Mouse (Mus musculus): ENCODE data around the gene Prmt2. TPM values are rescaled to one million over a fixed set of nuclear protein-coding genes. Genes with fewer than 3 reads are reported as not detected.

The Prmt2 gene
- polyA plus RNA-seq, 1 experiment from 2014 or later: 113 TPM

DNA sequence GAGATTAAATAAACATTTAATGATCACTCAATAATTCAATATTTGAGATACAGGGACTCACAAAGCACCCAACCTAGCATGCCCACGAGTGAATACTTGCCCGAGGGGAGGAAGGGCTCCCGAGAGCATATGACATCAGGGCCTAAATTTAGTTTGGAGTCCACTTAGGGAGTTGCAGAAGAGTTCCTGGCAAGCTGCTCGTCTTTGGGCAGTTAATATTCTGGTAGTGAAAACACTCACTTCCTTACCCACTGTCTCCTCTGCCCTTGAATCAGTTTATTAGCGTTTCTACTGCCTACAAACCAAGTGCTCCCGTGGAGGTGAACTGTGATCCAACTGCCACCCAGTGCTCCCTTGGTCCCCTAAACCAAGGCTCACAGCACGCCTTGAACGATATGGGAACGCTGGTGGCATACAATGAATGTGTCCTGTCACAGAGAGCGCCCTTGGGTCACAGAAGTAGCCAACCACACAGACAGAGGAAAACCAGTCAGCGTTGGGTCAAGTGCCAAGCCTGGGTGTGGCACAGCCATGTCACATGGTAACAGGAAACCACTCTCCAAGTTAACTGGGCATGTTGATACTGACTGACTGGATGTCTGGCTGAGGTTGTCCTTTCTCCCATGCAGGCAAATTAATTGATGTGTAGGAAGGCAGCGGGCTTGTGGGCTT, 20.2 kb upstream of the Prmt2 start:
- Histone ChIP-seq H3K4me3 (ENCODE audit: low read depth, low read length) (no peak overlapping the region), H3K4me2 (replicated peaks; ENCODE audit: low read depth, low read length) (no peak overlapping the region), H3K9ac (ENCODE audit: low read depth, low read length) (no peak overlapping the region), H3K9me3 (ENCODE audit: control insufficient read depth, low read length) (no peaks in the 10 kb centered on the region), H3K36me3 (ENCODE audit: control insufficient read depth, insufficient read depth, low read length) (no peaks in the 10 kb centered on the region), H3K27me3 (ENCODE audit: control insufficient read depth, insufficient read depth, low read length) (peaks cover 2% of the 10 kb centered on the region; the same call in 1 of the 2 replicates), H3K27ac (ENCODE audit: low read depth, low read length) (no peak overlapping the region), H3K4me1 (replicated peaks; ENCODE audit: control insufficient read depth, insufficient read depth, low read length) (no peaks in the 10 kb centered on the region)
- DNase-seq (ENCODE audit: low spot score): no peak
- no peak for ATAC-seq (ENCODE audit: low FRiP score)
- 86% methylated on average over 12 of the region's 12 CpGs for WGBS

DNA sequence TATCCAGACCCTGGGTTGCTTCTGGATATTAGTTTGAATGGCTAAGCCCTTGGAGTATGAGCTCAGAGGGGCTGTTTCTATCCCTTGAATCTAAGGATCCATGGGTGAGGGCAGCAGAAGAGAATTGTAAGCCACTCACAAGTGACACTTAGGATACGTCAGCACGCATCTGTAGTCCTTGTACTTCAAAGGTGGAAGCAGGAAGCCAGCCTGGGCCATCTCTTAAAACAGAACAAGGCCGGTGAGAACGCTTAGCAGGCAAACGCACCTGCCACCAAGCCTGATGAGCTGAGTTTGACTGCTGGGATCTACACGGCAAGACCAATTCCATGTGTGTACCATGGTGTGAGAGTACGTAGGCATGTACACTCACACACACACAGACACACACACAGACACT, 19.6 kb upstream of the Prmt2 start:
- Histone ChIP-seq H3K9ac (ENCODE audit: low read depth, low read length) (no peak overlapping the region), H3K4me2 (replicated peaks; ENCODE audit: low read depth, low read length) (no peak overlapping the region), H3K4me1 (replicated peaks; ENCODE audit: control insufficient read depth, insufficient read depth, low read length) (no peaks in the 10 kb centered on the region), H3K27me3 (ENCODE audit: control insufficient read depth, insufficient read depth, low read length) (peaks cover 2% of the 10 kb centered on the region; the same call in 1 of the 2 replicates), H3K27ac (ENCODE audit: low read depth, low read length) (no peak overlapping the region), H3K36me3 (ENCODE audit: control insufficient read depth, insufficient read depth, low read length) (no peaks in the 10 kb centered on the region), H3K9me3 (ENCODE audit: control insufficient read depth, low read length) (no peaks in the 10 kb centered on the region), H3K4me3 (ENCODE audit: low read depth, low read length) (no peak overlapping the region)
- no peak for ATAC-seq (ENCODE audit: low FRiP score)
- no peak for DNase-seq (ENCODE audit: low spot score)
- WGBS: 91% methylated on average over 7 of the region's 7 CpGs

DNA sequence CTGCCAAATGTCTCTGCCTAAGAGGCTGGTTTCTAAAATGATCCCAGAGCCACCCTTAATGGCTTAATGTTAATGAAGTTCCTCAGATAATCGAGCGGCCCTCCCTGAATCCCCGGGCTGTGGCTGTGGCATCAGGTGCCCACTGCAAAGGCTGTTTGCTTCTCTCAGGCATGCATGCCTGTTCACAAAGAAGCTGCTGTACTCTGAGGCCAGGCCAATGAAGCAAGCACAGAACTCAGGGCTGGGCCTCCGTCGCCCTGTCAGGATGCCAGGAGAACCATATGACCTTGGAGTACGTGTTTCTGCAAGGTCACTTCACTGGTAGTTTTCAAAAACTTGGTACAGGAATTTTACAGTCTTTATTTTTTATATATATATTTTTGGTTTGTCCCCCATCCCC, 18.0 kb upstream of the Prmt2 start:
- WGBS: 82% methylated on average over 6 of the region's 6 CpGs
- H3K9me3 ChIP-seq (ENCODE audit: control insufficient read depth, low read length): no peaks in the 10 kb centered on the region
- H3K4me1 ChIP-seq (replicated peaks; ENCODE audit: control insufficient read depth, insufficient read depth, low read length): no peaks in the 10 kb centered on the region
- H3K4me3 ChIP-seq (ENCODE audit: low read depth, low read length): no peak overlapping the region
- no peaks in the 10 kb centered on the region for H3K36me3 ChIP-seq (ENCODE audit: control insufficient read depth, insufficient read depth, low read length)
- no peaks in the 10 kb centered on the region for H3K27me3 ChIP-seq (ENCODE audit: control insufficient read depth, insufficient read depth, low read length)
- ATAC-seq (ENCODE audit: low FRiP score) (no peak), DNase-seq (ENCODE audit: low spot score) (no peak)
- no peak overlapping the region for H3K27ac ChIP-seq (ENCODE audit: low read depth, low read length)
- H3K4me2 ChIP-seq (replicated peaks; ENCODE audit: low read depth, low read length): no peak overlapping the region
- H3K9ac ChIP-seq (ENCODE audit: low read depth, low read length): no peak overlapping the region

DNA sequence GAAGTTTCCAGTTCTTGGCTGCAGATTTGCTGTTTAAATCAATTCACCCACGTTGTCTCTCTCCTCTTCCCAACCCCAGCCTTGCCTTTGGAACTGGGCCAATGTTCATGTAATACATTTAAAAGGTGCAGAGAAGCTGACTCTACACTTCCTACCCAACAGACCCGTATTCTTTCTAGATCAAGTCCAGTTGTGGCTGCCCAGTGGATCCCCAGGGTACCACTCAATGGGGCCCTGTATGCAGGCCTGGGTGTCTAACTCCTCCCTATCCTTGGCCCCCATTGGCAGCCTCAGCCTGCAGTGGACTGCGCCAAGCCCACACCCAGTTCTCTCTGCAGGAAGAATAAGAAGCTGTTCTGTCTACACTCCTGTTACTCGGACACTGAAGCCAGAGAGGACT, 15.9 kb upstream of the Prmt2 start, which contains the start of gene S100b:
Gene S100b, plus strand, starts transcription at position 318 of the 400 bp plus-strand sequence.
- no peak within 1 kb of the TSS for H3K4me3 ChIP-seq (ENCODE audit: low read depth, low read length)
- no peaks in the 10 kb centered on the region for H3K4me1 ChIP-seq (replicated peaks; ENCODE audit: control insufficient read depth, insufficient read depth, low read length)
- no peak within 1 kb of the TSS for H3K4me2 ChIP-seq (replicated peaks; ENCODE audit: low read depth, low read length)
- no peaks in the 10 kb centered on the region for H3K27me3 ChIP-seq (ENCODE audit: control insufficient read depth, insufficient read depth, low read length)
- H3K27ac ChIP-seq (ENCODE audit: low read depth, low read length): no peak within 1 kb of the TSS
- WGBS: 72% methylated on average over 4 of the region's 4 CpGs
- H3K9ac ChIP-seq (ENCODE audit: low read depth, low read length): no peak within 1 kb of the TSS
- no peaks in the 10 kb centered on the region for H3K36me3 ChIP-seq (ENCODE audit: control insufficient read depth, insufficient read depth, low read length)
- DNase-seq (ENCODE audit: low spot score) (no peak), ATAC-seq (ENCODE audit: low FRiP score) (no peak)
- H3K9me3 ChIP-seq (ENCODE audit: control insufficient read depth, low read length): no peaks in the 10 kb centered on the region

DNA sequence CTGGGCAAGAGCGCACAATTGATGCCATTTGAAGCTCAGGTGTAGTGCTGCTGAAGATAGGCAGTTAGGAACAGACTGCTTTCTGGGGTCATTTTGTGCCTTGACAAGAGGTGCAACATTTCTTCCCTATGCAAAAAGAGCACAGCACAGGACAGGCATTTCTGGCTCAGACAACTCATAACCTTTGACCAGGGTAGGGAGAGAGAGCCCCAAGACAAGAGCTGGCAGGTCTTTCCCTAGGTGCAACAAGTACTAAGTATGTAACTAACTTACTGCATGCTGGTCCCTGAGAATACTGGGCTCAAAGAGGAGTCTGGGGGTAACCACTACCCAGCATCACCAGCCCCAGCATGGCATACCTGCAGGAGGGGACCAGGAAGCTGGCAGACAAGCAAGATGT, 15.4 kb upstream of the Prmt2 start:
- DNase-seq (ENCODE audit: low spot score) (no peak), ATAC-seq (ENCODE audit: low FRiP score) (no peak)
- Histone ChIP-seq H3K36me3 (ENCODE audit: control insufficient read depth, insufficient read depth, low read length) (no peaks in the 10 kb centered on the region), H3K4me2 (replicated peaks; ENCODE audit: low read depth, low read length) (no peak overlapping the region), H3K9me3 (ENCODE audit: control insufficient read depth, low read length) (no peaks in the 10 kb centered on the region), H3K4me1 (replicated peaks; ENCODE audit: control insufficient read depth, insufficient read depth, low read length) (no peaks in the 10 kb centered on the region), H3K27ac (ENCODE audit: low read depth, low read length) (no peak overlapping the region), H3K4me3 (ENCODE audit: low read depth, low read length) (no peak overlapping the region), H3K9ac (ENCODE audit: low read depth, low read length) (no peak overlapping the region), H3K27me3 (ENCODE audit: control insufficient read depth, insufficient read depth, low read length) (no peaks in the 10 kb centered on the region)
- WGBS: 100% methylated on average over 1 of the region's 1 CpGs

DNA sequence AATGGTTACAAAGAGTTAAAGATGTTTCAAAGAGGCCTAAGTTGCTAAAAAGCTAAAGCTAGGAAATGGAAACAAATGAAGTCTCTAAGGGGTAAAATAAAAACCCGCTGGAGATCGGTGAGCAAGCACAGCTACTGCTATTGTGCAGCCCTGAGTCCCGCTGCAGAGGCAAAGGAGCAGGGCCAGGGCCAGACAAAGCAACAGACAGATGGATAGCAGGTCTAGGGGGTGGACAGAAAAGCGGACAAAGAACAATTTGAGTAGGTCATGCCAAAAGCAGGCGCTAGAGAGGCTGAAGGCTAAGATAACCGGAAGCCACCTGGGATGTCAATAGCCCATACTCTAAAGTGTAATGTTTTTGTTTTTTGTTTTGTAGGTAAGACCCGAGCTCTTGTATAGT, 13.2 kb upstream of the Prmt2 start:
- no peak overlapping the region for H3K4me3 ChIP-seq (ENCODE audit: low read depth, low read length)
- H3K9me3 ChIP-seq (ENCODE audit: control insufficient read depth, low read length): no peaks in the 10 kb centered on the region
- H3K4me1 ChIP-seq (replicated peaks; ENCODE audit: control insufficient read depth, insufficient read depth, low read length): no peaks in the 10 kb centered on the region
- ATAC-seq (ENCODE audit: low FRiP score): no peak
- WGBS: 62% methylated on average over 7 of the region's 7 CpGs
- H3K27ac ChIP-seq (ENCODE audit: low read depth, low read length): no peak overlapping the region
- no peaks in the 10 kb centered on the region for H3K36me3 ChIP-seq (ENCODE audit: control insufficient read depth, insufficient read depth, low read length)
- H3K4me2 ChIP-seq (replicated peaks; ENCODE audit: low read depth, low read length): no peak overlapping the region
- no peak for DNase-seq (ENCODE audit: low spot score)
- no peak overlapping the region for H3K9ac ChIP-seq (ENCODE audit: low read depth, low read length)
- no peaks in the 10 kb centered on the region for H3K27me3 ChIP-seq (ENCODE audit: control insufficient read depth, insufficient read depth, low read length)

DNA sequence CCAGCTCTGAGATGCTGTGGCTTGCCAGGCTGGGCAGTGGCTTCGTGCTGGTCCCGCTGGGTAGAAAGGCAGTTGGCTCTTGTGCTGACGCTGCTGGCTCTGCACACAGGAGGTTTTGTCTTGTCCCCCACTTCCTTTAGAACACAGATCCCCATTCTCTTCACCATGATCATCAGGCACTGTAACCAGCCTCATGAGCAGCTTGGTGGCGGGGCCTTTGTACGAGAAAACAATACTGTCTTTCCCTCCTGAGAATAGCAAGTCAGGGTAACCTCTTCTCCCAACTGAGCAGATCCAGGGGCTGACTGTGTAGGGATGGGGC, 10.9 kb upstream of the Prmt2 start:
- ATAC-seq (ENCODE audit: low FRiP score) (no peak), DNase-seq (ENCODE audit: low spot score) (no peak)
- Histone ChIP-seq H3K27me3 (ENCODE audit: control insufficient read depth, insufficient read depth, low read length) (no peaks in the 10 kb centered on the region), H3K4me3 (ENCODE audit: low read depth, low read length) (no peak overlapping the region), H3K27ac (ENCODE audit: low read depth, low read length) (no peak overlapping the region), H3K4me1 (replicated peaks; ENCODE audit: control insufficient read depth, insufficient read depth, low read length) (no peaks in the 10 kb centered on the region), H3K36me3 (ENCODE audit: control insufficient read depth, insufficient read depth, low read length) (no peaks in the 10 kb centered on the region), H3K4me2 (replicated peaks; ENCODE audit: low read depth, low read length) (no peak overlapping the region), H3K9ac (ENCODE audit: low read depth, low read length) (no peak overlapping the region), H3K9me3 (ENCODE audit: control insufficient read depth, low read length) (no peaks in the 10 kb centered on the region)
- 72% methylated on average over 5 of the region's 5 CpGs for WGBS

DNA sequence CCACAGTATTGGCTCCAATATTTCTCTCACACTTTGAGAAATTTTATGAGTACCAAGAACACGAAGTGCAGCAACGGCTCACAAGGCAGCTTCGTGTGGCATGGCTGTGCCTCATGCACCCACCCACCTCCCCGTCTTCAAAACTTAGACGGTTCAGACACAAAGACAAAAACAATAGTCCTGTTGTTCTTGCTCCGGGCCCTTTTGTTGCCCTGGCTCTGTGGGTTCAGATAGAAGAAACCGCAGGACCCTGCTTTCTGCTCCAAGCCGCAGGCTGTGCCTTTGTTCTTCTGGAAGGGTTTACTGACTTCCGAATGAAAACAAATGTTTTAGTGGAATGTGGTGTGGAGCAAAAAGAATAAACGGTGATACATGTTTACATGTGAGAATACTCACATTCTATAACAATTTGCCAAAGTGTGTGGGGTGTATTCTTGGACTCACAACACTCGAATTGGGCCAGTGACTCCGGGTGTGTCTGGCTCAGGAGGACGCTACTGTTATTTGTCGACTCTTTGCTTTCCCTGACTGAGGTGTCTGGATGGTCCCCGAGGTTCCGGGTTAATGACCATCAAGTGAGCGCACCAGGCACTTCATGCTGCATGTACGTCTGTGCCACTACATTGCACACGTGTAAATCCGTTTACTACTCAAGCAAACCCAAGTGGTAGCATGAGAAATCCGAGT, 10.4 kb upstream of the Prmt2 start:
- WGBS: 38% methylated on average over 21 of the region's 21 CpGs
- DNase-seq (ENCODE audit: low spot score) (peak; percentile 46), ATAC-seq (ENCODE audit: low FRiP score) (no peak)
- Histone ChIP-seq H3K27ac (ENCODE audit: low read depth, low read length) (no peak overlapping the region), H3K4me1 (replicated peaks; ENCODE audit: control insufficient read depth, insufficient read depth, low read length) (no peaks in the 10 kb centered on the region), H3K9me3 (ENCODE audit: control insufficient read depth, low read length) (no peaks in the 10 kb centered on the region), H3K4me2 (replicated peaks; ENCODE audit: low read depth, low read length) (no peak overlapping the region), H3K4me3 (ENCODE audit: low read depth, low read length) (no peak overlapping the region), H3K9ac (ENCODE audit: low read depth, low read length) (no peak overlapping the region), H3K36me3 (ENCODE audit: control insufficient read depth, insufficient read depth, low read length) (no peaks in the 10 kb centered on the region), H3K27me3 (ENCODE audit: control insufficient read depth, insufficient read depth, low read length) (no peaks in the 10 kb centered on the region)

DNA sequence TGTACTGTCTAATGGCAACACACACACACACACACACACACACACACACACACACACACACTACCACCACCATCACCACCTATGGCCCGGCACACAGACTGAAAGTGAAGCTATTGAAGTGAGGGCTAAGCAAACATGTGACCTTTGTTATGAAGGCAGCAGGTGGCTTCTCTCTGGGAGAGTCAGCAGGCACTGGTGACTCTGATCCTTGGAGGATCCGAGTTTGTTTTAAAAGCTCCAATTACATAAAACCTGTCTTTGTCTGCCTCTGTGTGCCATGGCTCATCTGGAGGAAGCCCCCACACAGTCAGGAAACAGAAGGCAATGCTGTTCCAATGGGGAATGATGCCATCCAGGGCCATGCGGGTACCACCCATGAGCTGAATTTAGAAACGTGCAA, 8.9 kb upstream of the Prmt2 start:
- H3K4me3 ChIP-seq (ENCODE audit: low read depth, low read length): no peak overlapping the region
- DNase-seq (ENCODE audit: low spot score): no peak

More for the DNA sequence above, 8.9 kb upstream of the Prmt2 start:
- 49% methylated on average over 4 of the region's 4 CpGs for WGBS
- Histone ChIP-seq H3K9ac (ENCODE audit: low read depth, low read length) (no peak overlapping the region), H3K4me1 (replicated peaks; ENCODE audit: control insufficient read depth, insufficient read depth, low read length) (no peaks in the 10 kb centered on the region), H3K9me3 (ENCODE audit: control insufficient read depth, low read length) (no peaks in the 10 kb centered on the region), H3K27me3 (ENCODE audit: control insufficient read depth, insufficient read depth, low read length) (no peaks in the 10 kb centered on the region), H3K36me3 (ENCODE audit: control insufficient read depth, insufficient read depth, low read length) (no peaks in the 10 kb centered on the region), H3K27ac (ENCODE audit: low read depth, low read length) (no peak overlapping the region), H3K4me2 (replicated peaks; ENCODE audit: low read depth, low read length) (no peak overlapping the region)
- no peak for ATAC-seq (ENCODE audit: low FRiP score)

Measured in hindbrain, embryonic 11.5 days (tissue).